9 mouse cellular contexts compared by ENCODE assay signal in the genomic region with DNA sequence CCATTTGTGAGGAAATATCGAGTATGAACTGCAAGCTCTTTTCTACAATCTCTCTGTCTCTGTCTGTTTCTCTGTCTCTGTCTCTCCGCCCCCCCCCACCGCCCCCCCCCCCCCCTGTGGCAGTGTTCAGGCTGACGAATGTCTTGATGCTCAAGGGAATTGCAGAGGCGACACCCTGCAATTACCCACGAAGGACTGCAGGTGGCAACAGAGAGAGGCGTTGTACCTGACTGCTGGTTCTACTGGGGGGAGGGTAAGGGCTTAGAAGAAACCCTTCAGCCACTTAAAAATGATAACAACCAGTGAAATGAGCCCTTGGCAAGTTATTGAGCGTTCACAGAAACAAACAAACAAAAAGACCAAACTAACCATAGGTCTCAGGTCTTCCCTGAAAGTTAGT. TPM values are rescaled to one million over a fixed set of nuclear protein-coding genes. Genes with fewer than 3 reads are reported as not detected.
DNase-seq lines count a peak whose midpoint lies in the region.
"Had no signal": no experiment of that assay in that cellular context is flagged by ENCODE, and none has a peak within 500 bp of the region (broad histone marks: within the 10 kb centered on the region; RNA-seq: fewer than 3 reads in every experiment).

No protein-coding gene starts in this region.

- WGBS in embryonic facial prominence, embryonic 10.5 days = 10% methylated on average over 8 of the region's 8 CpGs

- H3K9me3 ChIP-seq in embryonic facial prominence, embryonic 10.5 days = no peaks in the 10 kb centered on the region
- H3K9me3 ChIP-seq: lung, embryonic 15.5 days had no signal

- 0 out of 2 replicates have a peak, but pooled peaks cover 2% of the 10 kb centered on the region for H3K4me1 ChIP-seq in embryonic facial prominence, embryonic 10.5 days
- H3K4me1 ChIP-seq: lung, embryonic 15.5 days had no signal

- no peak overlapping the region for H3K4me3 ChIP-seq in embryonic facial prominence, embryonic 10.5 days
- H3K4me3 ChIP-seq: lung, embryonic 15.5 days had no signal

- no peaks in the 10 kb centered on the region for H3K36me3 ChIP-seq in embryonic facial prominence, embryonic 10.5 days (replicated peaks)
- H3K36me3 ChIP-seq: lung, embryonic 15.5 days had no signal

- DNase-seq in gastrocnemius, adult 18-20 months (ENCODE audit: low spot score) = peak; percentile 28
- DNase-seq in gastrocnemius, postnatal 4 days (ENCODE audit: low spot score in 2 of 2) = no peak
- peak; percentile 66 for DNase-seq in 416B (ENCODE audit: low read depth)
- DNase-seq in ZHBTc4 (ENCODE audit: low read depth, low spot score) = peak; percentile 84
- peak; percentile 44 for DNase-seq in embryonic facial prominence, embryonic 10.5 days (ENCODE audit: low spot score)
- DNase-seq in layer of hippocampus, adult 9-10 months (ENCODE audit: low spot score) = peak; percentile 33
- DNase-seq in mesoderm, embryonic 11.5 days (ENCODE audit: low read depth, low spot score) = peak; percentile 57
- no peak for DNase-seq in ovary, adult 18-20 months (ENCODE audit: low spot score)

- H3K27ac ChIP-seq in embryonic facial prominence, embryonic 10.5 days (replicated peaks) = no peak overlapping the region
- H3K27ac ChIP-seq: lung, embryonic 15.5 days had no signal

- no peaks in the 10 kb centered on the region; the same call in 1 of the 2 replicates for H3K27me3 ChIP-seq in embryonic facial prominence, embryonic 10.5 days (replicated peaks; ENCODE audit: low read depth, poor library complexity, severe bottlenecking)
- H3K27me3 ChIP-seq: lung, embryonic 15.5 days had no signal

RNA-seq across cellular contexts. Expression of a gene that starts 11.5 kb away (rescaled TPM):
- under 1 TPM; 0.11 to 0.83 TPM for total RNA-seq in gastrocnemius, adult 18-20 months (2021)
- 1 to 10 TPM; 1.2 to 1.6 TPM for total RNA-seq in gastrocnemius, postnatal 4 days (2021)
- 5.8 and 10.0 TPM in 2 replicates for polyA plus RNA-seq in embryonic facial prominence, embryonic 10.5 days (2016; fragmentation: Nextera tagmentation; extraction: Ambion mirVana)

RNA-seq across cellular contexts. Expression of a gene that starts 22.7 kb away (rescaled TPM):
- total RNA-seq in gastrocnemius, adult 18-20 months (2021) = not detected
- total RNA-seq in gastrocnemius, postnatal 4 days (2021) = not detected
- polyA plus RNA-seq in embryonic facial prominence, embryonic 10.5 days (2016; fragmentation: Nextera tagmentation; extraction: Ambion mirVana) = not detected in 2 replicates
- polyA plus RNA-seq: lung, embryonic 15.5 days had no signal

RNA-seq across cellular contexts. Expression of a gene that starts 35.1 kb away (rescaled TPM):
- not detected for total RNA-seq in gastrocnemius, adult 18-20 months (2021)
- 10 to 100 TPM; 21.4 to 29.0 TPM for total RNA-seq in gastrocnemius, postnatal 4 days (2021)
- polyA plus RNA-seq in embryonic facial prominence, embryonic 10.5 days (2016; fragmentation: Nextera tagmentation; extraction: Ambion mirVana) = 0.14 and 0.15 TPM in 2 replicates

RNA-seq across cellular contexts. Expression of a gene that starts 40.4 kb away (rescaled TPM):
- not detected for total RNA-seq in gastrocnemius, adult 18-20 months (2021)
- total RNA-seq in gastrocnemius, postnatal 4 days (2021) = not detected
- 1.1 and 3.5 TPM in 2 replicates for polyA plus RNA-seq in embryonic facial prominence, embryonic 10.5 days (2016; fragmentation: Nextera tagmentation; extraction: Ambion mirVana)

Comparison
In these comparisons a context has a peak if more than half of its experiments do, and no peak if none do; other contexts are left out.
1. DNase-seq: peak in gastrocnemius, adult 18-20 months (single experiment), 416B (single experiment), ZHBTc4 (single experiment), embryonic facial prominence, embryonic 10.5 days (single experiment), layer of hippocampus, adult 9-10 months (single experiment) and mesoderm, embryonic 11.5 days (single experiment); none in gastrocnemius, postnatal 4 days (0 of 2) and ovary, adult 18-20 months (single experiment).
2. RNA of a gene that starts 35.1 kb away (total RNA-seq): 21.4 to 29.0 TPM in gastrocnemius, postnatal 4 days; not detected in gastrocnemius, adult 18-20 months; every median in the first group is over 10 times any median in the second.